Mouse (Mus musculus) large intestine, adult 2 months (tissue): ENCODE results near the gene Fstl4. TPM values are rescaled to one million over a fixed set of nuclear protein-coding genes. Genes with fewer than 3 reads are reported as not detected.

Experiments
- DNase-seq: peaks from one replicate; pipeline ENCODE4 v3.0.0-alpha.2; 2012; ENCODE audit warnings: low read depth, low spot score
- WGBS: fragments of 180-500 bp; shearing (Covaris S2); methylation state at CpG from one replicate; pipeline ENCODE4 v1.1.7; 2018; 5-methylcytosine and 5-hydroxymethylcytosine counted together
- polyA plus RNA-seq: library from polyadenylated mRNA; depleted of rRNA; stranded (reverse); fragments of >200 nt; gene quantifications from 2 replicates; pipeline ENCODE4 v1.2.3, GENCODE M21; 2012

Fstl4 gene
- polyA plus RNA-seq, 1 experiment = 0.47 TPM

- no peak for DNase-seq
- WGBS = 88% methylated on average over 7 of the region's 7 CpGs
Measured at GRCm38 (mm10) chr11:53003361-53003760, 238.9 kb downstream of the Fstl4 start.

DNA sequence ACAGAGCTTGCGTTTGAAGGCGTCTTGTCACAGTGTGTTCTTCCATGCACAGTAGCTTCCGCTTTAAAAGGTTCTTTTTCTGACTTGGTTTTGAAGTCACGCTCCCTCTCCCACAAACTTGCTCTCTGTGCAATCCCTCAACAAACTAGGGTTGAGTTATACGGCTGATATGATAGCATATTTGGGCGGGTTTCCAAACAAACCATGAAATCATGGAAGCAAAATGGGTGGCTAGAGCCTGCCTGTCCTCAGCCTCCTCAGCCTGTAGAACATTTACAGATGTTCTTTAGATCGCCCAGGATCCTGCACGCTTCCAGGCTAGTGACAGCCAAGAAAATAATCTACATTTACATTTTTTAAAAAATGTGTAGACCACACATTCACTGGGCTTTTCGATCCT is 239.4 kb downstream of the Fstl4 start:
- DNase-seq = no peak
- WGBS = 73% methylated on average over 9 of the region's 9 CpGs

GRCm38 (mm10) chr11:53009597-53009996 is 245.2 kb downstream of the Fstl4 start:
- DNase-seq = no peak
- whole genome bisulfite sequencing = 42% methylated on average over 7 of the region's 7 CpGs

GRCm38 (mm10) chr11:53011996-53012505 is 247.6 kb downstream of the Fstl4 start:
- whole genome bisulfite sequencing = 82% methylated on average over 6 of the region's 6 CpGs
- no peak for DNase-seq

DNA sequence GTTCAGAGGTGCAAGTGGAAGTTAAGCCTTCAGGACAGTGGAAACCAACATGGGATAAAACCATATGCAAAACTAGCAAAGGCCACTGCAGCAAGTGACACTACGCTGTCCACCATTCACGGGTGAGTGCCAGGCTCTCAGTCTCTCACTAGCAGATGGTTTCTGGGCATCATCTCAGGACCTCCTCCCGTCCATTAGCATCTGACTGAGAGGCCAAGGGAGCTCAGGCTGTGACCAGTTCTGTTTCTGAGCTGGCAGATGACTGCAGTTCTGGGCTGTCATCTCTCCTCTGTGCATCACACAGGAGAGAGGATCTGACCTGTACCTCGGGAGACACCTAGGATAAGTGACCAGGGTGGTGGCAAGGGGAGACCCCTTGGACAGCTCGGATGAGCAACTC is 249.5 kb downstream of the Fstl4 start:
- 83% methylated on average over 5 of the region's 5 CpGs for WGBS
- no peak for DNase-seq

DNA sequence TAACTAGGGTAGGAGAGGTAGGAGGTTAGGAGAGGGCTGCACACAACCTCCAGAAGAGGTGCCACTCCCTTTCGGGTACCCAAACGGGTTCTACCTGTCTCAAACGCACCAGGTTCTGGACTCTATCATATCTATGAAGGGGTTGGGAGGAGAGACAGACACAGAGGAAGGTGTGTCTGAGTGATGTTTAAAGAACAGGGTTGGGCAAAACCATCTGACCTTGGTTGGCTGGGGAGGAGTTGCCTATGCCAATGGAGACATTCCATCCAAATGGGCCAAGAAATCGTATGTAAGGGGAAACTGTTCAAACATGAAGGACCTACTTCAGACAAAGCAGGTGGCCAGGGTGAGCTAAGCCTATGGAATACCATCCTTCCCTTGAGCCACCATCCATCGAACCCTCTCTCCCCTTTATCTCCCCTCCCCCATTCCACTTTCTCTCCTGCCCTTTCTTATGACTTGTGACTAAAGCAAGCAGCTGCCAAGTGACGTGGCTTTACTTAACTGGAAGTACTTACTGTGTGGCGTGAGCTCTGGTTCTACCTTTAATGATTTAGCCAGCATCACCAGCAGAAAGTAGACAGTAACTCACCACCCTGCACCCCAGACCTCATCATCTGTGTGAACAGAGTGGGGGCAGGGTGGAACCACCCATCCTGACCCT is 252.1 kb downstream of the Fstl4 start:
- WGBS = 30% methylated on average over 7 of the region's 7 CpGs
- peak; percentile 56 for DNase-seq

GRCm38 (mm10) chr11:53019509-53019908 is 255.1 kb downstream of the Fstl4 start:
- DNase-seq = no peak
- WGBS = 60% methylated on average over 3 of the region's 3 CpGs

GRCm38 (mm10) chr11:53024403-53024802 is 260.0 kb downstream of the Fstl4 start:
- DNase-seq = no peak
- WGBS = 82% methylated on average over 6 of the region's 6 CpGs

GRCm38 (mm10) chr11:53025686-53026085 is 261.3 kb downstream of the Fstl4 start:
- WGBS = 96% methylated on average over 6 of the region's 6 CpGs
- DNase-seq = no peak

DNA sequence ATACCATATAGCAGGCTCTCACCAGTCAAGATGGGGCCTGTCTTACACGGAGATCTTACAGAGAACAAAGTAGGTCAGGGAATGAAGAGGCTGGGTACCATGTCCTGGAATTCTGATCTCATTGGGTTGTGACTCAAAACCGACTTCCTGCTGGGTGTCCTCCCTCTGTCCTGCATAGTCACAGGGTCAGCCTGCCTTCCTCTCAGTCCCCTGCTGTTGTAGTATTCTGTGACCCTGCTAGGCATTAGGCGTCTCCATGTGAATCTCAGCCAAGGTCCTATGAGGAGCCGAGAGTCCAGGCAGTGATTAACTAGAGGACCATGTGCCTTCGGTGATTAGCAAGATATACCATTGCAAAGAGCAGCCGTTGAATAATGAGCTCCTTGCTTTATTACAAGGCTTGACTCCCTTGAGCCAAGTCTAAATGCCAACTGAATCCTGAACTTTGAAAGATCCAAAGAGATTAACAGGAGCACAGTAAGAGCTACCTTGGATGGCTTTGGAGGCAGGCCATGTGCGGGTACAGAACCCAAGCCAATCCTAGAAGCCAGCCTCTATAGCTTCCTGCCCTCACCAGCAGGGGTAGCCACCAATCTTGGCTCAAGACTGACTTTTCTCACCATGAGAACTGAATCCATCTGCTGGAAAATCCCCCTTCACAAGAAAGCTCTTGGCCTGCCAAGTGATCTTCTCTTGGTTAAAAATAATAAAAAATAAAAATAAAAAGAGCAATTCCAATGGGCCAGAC is 264.2 kb downstream of the Fstl4 start:
- DNase-seq = no peak
- 86% methylated on average over 7 of the region's 7 CpGs for WGBS

DNA sequence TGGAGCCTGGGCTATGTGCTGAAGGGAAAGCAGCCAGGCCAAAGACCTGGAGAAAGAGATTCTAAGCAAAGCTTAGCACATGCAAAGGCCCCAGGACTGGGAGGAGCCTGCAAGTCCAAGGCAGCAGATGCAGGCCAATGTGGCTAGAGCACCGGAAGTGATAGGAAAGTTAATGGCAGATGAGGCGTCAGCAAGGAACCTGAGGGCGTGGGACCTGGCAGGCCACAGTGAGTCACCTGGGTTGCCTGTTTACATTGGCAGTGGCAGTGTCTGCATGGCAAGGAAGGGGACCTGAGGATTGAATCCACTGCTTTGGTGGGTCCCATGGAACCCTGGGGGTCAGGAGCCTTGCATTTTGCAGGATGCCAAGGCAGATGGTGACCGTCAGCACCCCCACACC is 267.3 kb downstream of the Fstl4 start:
- peak; percentile 65 for DNase-seq
- 48% methylated on average over 4 of the region's 4 CpGs for WGBS

DNA sequence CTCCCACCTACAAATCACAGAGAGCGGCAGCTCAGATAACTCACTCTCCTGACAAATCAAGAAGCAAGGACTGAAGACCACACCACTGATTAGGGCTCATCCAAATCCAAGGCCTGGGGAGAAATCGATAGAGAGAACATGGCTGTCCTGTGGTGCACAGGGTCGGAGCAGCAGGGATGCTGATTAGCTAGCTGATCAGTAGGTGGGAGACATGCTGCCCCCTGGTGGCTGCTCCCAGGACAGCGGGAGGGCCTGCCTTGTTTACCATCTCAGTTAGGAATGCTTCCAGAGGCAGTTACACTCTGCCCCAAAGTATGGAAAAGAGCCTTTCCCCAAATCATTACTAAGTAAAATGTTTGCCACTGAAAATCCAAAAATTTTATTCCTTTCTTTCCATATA is 267.9 kb downstream of the Fstl4 start:
- peak; percentile 45 for DNase-seq
- WGBS = 23% methylated on average over 4 of the region's 4 CpGs

GRCm38 (mm10) chr11:53035414-53035813 is 271.0 kb downstream of the Fstl4 start:
- no peak for DNase-seq
- 61% methylated on average over 7 of the region's 7 CpGs for WGBS

GRCm38 (mm10) chr11:53046850-53047249 is 282.4 kb downstream of the Fstl4 start:
- DNase-seq = no peak
- WGBS = 57% methylated on average over 6 of the region's 6 CpGs

GRCm38 (mm10) chr11:53054151-53054550 is 289.7 kb downstream of the Fstl4 start:
- WGBS = 36% methylated on average over 5 of the region's 5 CpGs
- DNase-seq = no peak

- DNase-seq = no peak
- WGBS = 90% methylated on average over 6 of the region's 6 CpGs
Measured at GRCm38 (mm10) chr11:53055896-53056295, 291.5 kb downstream of the Fstl4 start.

GRCm38 (mm10) chr11:53056781-53057180 is 292.3 kb downstream of the Fstl4 start:
- WGBS = 75% methylated on average over 6 of the region's 6 CpGs
- DNase-seq = no peak

- WGBS = 74% methylated on average over 17 of the region's 17 CpGs
- DNase-seq = no peak
Measured at GRCm38 (mm10) chr11:53057821-53058553, 293.6 kb downstream of the Fstl4 start.

- DNase-seq = no peak
- 27% methylated on average over 7 of the region's 7 CpGs for WGBS
Measured at GRCm38 (mm10) chr11:53058557-53058956, 294.1 kb downstream of the Fstl4 start.

GRCm38 (mm10) chr11:53067699-53068478 is 303.5 kb downstream of the Fstl4 start:
- no peak for DNase-seq
- WGBS = 71% methylated on average over 14 of the region's 14 CpGs
